Mouse (Mus musculus) liver, embryonic 11.5 days (tissue): ENCODE measurements at regions not wholly inside any gene's neighbourhood (a gene's known extent, or its start where the extent isn't known, plus 50 kb on each side); places are given as distances from the start of the nearest gene placed in this dataset.

Experiments used
- ATAC-seq: fragments of 200-750 bp; cut with Nextera tagmentation; replicated peaks from 2 replicates; pipeline ENCODE4 v1.8.0; 2017; ENCODE audit warnings: moderate number of reproducible peaks, mild to moderate bottlenecking, moderate TSS enrichment, moderate library complexity; ENCODE audit not compliant: low FRiP score
- DNase-seq: peaks from one replicate; pipeline ENCODE4 v3.0.0-alpha.2; 2017; ENCODE audit warnings: low spot score
- H3K27ac ChIP-seq: fragments of 300-500 bp; sonication (generic); 2 replicates; pipeline ENCODE4 v1.5.1; 2014; ENCODE audit warnings: mild to moderate bottlenecking, low read depth, low read length, control low read depth
- H3K27me3 ChIP-seq: fragments of 300-500 bp; sonication (generic); replicated peaks from 2 replicates; pipeline ENCODE4 v1.6.1; 2014; ENCODE audit warnings: low read length, mixed read lengths; ENCODE audit not compliant: control insufficient read depth, insufficient read depth
- H3K36me3 ChIP-seq: fragments of 300-500 bp; sonication (generic); 2 replicates; pipeline ENCODE4 v1.6.1; 2014; ENCODE audit warnings: mild to moderate bottlenecking, low read length, moderate library complexity, mixed read lengths; ENCODE audit not compliant: control insufficient read depth, insufficient read depth
- H3K4me1 ChIP-seq: fragments of 300-500 bp; sonication (generic); replicated peaks from 2 replicates; pipeline ENCODE4 v1.6.1; 2014; ENCODE audit warnings: low read length, mixed read lengths; ENCODE audit not compliant: control insufficient read depth, insufficient read depth
- H3K4me2 ChIP-seq: fragments of 300-500 bp; sonication (generic); 2 replicates; pipeline ENCODE4 v1.6.1; 2014; ENCODE audit warnings: mild to moderate bottlenecking, control low read depth, moderate library complexity
- H3K4me3 ChIP-seq: fragments of 300-500 bp; sonication (generic); 2 replicates; pipeline ENCODE4 v1.5.1; 2014; ENCODE audit warnings: low read depth, low read length, control low read depth
- H3K9ac ChIP-seq: fragments of 300-500 bp; sonication (generic); 2 replicates; pipeline ENCODE4 v1.6.1; 2014; ENCODE audit warnings: low read depth, low read length, control low read depth
- H3K9me3 ChIP-seq: fragments of 300-500 bp; sonication (generic); 2 replicates; pipeline ENCODE4 v1.6.1; 2016; ENCODE audit warnings: low read length, inconsistent platforms, mixed read lengths; ENCODE audit not compliant: control insufficient read depth
- WGBS: fragments of 180-500 bp; shearing (Covaris S2); extraction: QIAGEN DNeasy Blood & Tissue Kit; methylation state at CpG from one replicate; pipeline ENCODE4 v1.1.7; 2014; 5-methylcytosine and 5-hydroxymethylcytosine counted together

DNA sequence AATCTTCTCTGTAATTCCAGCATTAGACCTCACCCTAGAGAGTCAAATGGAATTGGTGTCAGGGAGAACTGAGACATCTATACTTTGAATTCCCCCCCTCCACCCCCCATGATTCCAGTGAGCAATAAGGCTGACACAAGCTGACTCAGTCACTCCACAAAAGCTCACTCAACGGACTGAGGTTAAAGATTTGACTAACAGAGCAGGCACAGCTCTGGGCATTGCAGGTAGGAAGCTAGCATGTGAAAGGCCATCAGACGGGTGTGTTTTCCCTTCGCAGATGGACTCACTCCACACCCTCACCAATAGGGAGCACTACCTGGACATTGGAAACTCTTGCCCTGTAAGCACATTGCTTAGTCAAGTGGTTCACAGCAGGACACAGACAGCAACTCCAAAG, 469.2 kb upstream of the Smim15 start:
- no peaks in the 10 kb centered on the region for H3K27me3 ChIP-seq
- ATAC-seq (no peak), DNase-seq (no peak)
- H3K9ac ChIP-seq: no peak overlapping the region
- no peak overlapping the region for H3K4me3 ChIP-seq
- H3K4me2 ChIP-seq: no peak overlapping the region
- no peaks in the 10 kb centered on the region for H3K36me3 ChIP-seq
- 87% methylated on average over 3 of the region's 3 CpGs for WGBS
- no peaks in the 10 kb centered on the region for H3K9me3 ChIP-seq
- no peak overlapping the region for H3K27ac ChIP-seq
- peaks cover 31% of the 10 kb centered on the region for H3K4me1 ChIP-seq

DNA sequence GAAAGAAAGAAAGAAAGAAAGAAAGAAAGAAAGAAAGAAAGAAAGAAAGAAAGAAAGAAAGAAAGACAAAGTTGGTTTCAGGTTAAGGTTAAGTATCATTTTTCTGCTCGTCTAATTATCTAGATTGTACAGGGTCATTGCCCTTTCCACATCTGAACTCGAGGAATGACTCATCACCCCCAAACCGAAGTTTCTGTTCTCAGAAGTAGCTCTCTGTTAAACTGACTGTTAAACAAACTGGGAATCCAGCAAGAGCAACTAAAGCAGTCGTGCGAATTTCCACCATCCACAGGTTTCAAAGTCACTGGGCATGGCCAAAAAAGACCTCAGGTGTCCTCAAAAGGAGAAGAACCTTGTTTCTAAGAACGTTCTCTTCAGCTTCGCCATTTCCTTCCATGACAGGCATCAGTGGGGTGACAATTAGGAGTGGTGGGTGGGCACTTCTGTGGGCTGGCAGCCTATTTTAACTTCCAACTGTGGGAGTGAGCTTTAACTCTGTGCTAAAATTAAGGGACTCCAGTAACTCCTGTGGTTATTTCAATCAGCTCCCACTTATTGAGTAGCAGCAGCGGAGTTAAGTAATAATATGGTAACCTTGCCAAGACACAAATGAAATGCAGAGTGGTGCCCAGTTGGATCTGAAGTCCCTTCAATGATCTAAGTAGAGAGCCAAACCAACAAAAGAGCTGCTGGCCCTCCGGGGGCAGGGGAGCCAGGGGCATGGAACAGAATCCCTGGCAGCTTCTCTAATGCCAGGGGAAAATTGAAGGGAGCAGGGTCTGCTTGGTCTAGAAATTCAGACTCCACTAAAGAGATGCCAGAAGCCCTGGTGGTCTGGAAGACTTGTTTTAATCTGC, 470.5 kb upstream of the Smim15 start:
- Histone ChIP-seq H3K27ac (no peak overlapping the region), H3K27me3 (no peaks in the 10 kb centered on the region), H3K4me1 (peaks cover 40% of the 10 kb centered on the region), H3K4me3 (no peak overlapping the region), H3K36me3 (no peaks in the 10 kb centered on the region), H3K9me3 (no peaks in the 10 kb centered on the region), H3K4me2 (0 out of 2 replicates have a peak overlapping the region, but pooled peaks have one; percentile 8), H3K9ac (no peak overlapping the region)
- no peak for DNase-seq
- no peak for ATAC-seq
- WGBS: 62% methylated on average over 9 of the region's 9 CpGs

DNA sequence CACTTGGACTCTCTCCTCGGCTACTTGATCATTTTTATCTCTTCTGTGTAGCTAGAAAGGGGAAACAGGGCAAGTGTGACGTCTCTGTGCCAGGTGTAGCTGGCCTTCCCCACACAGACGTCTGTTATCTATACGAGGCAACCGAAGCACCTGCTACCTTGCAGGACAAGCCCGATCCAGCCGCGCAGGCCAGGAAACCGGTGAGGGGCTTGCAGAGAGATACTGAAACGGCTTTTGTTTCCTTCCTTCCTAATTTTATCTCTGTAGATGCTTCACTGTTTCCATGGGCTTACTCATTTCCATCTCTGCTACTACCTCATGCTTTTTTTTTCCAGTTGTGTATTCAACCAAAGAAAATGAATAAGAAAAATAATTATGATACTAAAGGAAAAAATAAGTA, 472.7 kb upstream of the Smim15 start:
- WGBS: 32% methylated on average over 10 of the region's 10 CpGs
- Histone ChIP-seq H3K4me2 (no peak overlapping the region), H3K27ac (no peak overlapping the region), H3K4me1 (peaks cover 22% of the 10 kb centered on the region), H3K27me3 (no peaks in the 10 kb centered on the region), H3K4me3 (no peak overlapping the region), H3K9me3 (no peaks in the 10 kb centered on the region), H3K9ac (no peak overlapping the region), H3K36me3 (no peaks in the 10 kb centered on the region)
- DNase-seq (peak; percentile 38), ATAC-seq (peak; percentile 63; the same call in 1 of the 2 replicates)

DNA sequence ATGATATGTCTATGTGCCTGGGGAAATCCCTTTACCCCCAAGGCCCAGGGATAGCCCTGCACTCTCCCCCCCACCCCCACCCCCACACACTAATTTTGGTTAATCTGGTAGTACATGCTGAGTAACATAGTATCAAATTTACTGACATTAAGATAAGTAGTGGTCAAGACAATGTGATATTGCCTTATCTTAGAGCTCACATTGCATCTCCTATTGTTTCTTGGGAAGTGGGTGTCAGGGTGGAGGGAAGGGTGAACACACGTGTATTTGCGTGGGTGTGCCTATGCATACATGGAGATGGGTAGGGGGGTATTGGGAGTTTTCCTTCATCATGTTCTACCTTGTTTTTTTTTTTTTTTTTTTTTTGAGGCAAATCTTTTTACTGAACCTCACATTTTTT, 474.8 kb upstream of the Smim15 start:
- ATAC-seq: peak; percentile 50

DNA sequence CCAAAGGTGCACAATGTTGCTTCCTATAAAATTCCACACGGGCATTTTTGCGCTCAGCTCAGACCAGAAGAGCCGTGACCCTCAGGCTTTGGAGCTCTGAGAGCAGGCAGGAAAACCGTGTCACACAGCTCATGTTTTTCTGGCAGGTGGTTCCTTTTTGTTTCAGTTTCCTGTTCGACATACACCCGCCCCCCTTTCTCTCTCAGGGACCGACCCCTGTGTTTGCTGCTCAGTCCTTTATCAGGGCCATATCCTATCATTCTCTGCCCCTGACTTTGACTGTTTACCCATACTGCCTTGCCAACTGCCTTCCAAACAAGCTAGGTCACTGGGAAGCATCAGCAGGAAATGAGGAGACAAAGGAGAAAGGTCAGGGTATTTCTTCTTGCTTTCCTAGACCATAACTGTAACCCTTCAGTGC, 475.5 kb upstream of the Smim15 start:
- H3K36me3 ChIP-seq: no peaks in the 10 kb centered on the region
- no peak overlapping the region for H3K4me3 ChIP-seq
- peaks cover 15% of the 10 kb centered on the region for H3K4me1 ChIP-seq
- no peak overlapping the region for H3K27ac ChIP-seq
- peak overlapping the region; percentile 39 for H3K4me2 ChIP-seq
- H3K27me3 ChIP-seq: no peaks in the 10 kb centered on the region
- 39% methylated on average over 7 of the region's 7 CpGs for WGBS
- H3K9me3 ChIP-seq: no peaks in the 10 kb centered on the region
- no peak overlapping the region for H3K9ac ChIP-seq
- ATAC-seq (0 out of 2 replicates have a peak, but pooled peaks have one; percentile 32), DNase-seq (no peak)

More for the DNA sequence above, 474.8 kb upstream of the Smim15 start:
- WGBS: 51% methylated on average over 2 of the region's 2 CpGs
- no peaks in the 10 kb centered on the region for H3K9me3 ChIP-seq
- H3K4me3 ChIP-seq: no peak overlapping the region
- H3K4me2 ChIP-seq: no peak overlapping the region
- H3K27ac ChIP-seq: no peak overlapping the region
- H3K9ac ChIP-seq: no peak overlapping the region
- peaks cover 18% of the 10 kb centered on the region for H3K4me1 ChIP-seq
- no peaks in the 10 kb centered on the region for H3K36me3 ChIP-seq
- no peaks in the 10 kb centered on the region for H3K27me3 ChIP-seq
- no peak for DNase-seq

GRCm38 (mm10) chr13:107562463-107562862, 481.8 kb upstream of the Smim15 start:
- H3K9ac ChIP-seq: no peak overlapping the region
- no peak overlapping the region for H3K27ac ChIP-seq
- H3K4me3 ChIP-seq: no peak overlapping the region
- WGBS: 78% methylated on average over 1 of the region's 1 CpGs
- ATAC-seq (no peak), DNase-seq (no peak)
- H3K4me2 ChIP-seq: no peak overlapping the region
- no peaks in the 10 kb centered on the region for H3K4me1 ChIP-seq
- no peaks in the 10 kb centered on the region for H3K27me3 ChIP-seq
- H3K9me3 ChIP-seq: no peaks in the 10 kb centered on the region
- H3K36me3 ChIP-seq: no peaks in the 10 kb centered on the region

DNA sequence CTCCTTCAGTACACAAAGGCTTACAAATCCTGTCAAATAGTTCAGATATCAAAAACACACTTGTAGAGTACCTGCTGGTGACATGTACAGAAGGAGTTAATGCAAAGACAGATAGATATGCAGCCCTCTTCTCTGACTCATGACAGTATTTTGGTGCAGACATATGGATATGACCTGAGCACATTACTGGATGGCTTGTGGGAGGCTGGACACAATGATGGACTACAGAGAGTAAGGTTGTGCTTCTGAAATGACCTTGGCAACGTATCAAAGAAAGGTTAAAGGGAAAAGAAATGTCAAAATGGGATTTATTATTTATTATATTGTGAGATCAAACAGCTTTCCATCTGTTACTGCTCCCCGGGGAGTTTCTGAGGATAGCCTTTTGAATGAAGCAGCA, 482.7 kb upstream of the Smim15 start:
- Histone ChIP-seq H3K27ac (no peak overlapping the region), H3K9me3 (no peaks in the 10 kb centered on the region), H3K4me3 (no peak overlapping the region), H3K4me1 (no peaks in the 10 kb centered on the region), H3K36me3 (no peaks in the 10 kb centered on the region), H3K27me3 (no peaks in the 10 kb centered on the region), H3K4me2 (no peak overlapping the region), H3K9ac (no peak overlapping the region)
- WGBS: 72% methylated on average over 2 of the region's 2 CpGs
- no peak for DNase-seq
- ATAC-seq: no peak

- H3K27ac ChIP-seq: no peak overlapping the region
Observed at GRCm38 (mm10) chr13:107555958-107556357, 488.3 kb upstream of the Smim15 start.

DNA sequence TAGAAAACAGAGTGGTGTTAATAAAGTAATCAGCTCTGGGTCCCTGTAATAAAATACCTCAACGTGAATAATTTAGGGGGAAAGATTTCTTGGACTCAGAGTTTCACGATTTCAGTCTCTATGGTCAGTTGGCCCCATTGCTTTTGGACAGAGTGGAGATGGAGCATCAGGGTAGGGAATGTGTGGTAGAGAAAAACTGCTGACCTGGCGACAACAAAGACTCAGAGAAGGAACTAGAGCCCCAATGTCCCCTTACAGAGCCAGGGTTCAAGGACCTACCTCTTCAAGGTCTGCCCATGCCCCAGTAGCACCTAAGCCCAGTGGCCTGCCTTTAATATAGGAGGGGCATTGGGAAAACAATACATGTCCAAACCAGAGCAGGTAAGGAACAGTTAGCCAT, 490.2 kb upstream of the Smim15 start:
- WGBS: 72% methylated on average over 3 of the region's 3 CpGs
- DNase-seq (no peak), ATAC-seq (no peak)
- H3K4me2 ChIP-seq: no peak overlapping the region
- H3K9me3 ChIP-seq: no peaks in the 10 kb centered on the region
- H3K4me3 ChIP-seq: no peak overlapping the region
- no peaks in the 10 kb centered on the region for H3K4me1 ChIP-seq
- no peak overlapping the region for H3K27ac ChIP-seq
- H3K36me3 ChIP-seq: no peaks in the 10 kb centered on the region
- H3K9ac ChIP-seq: no peak overlapping the region
- H3K27me3 ChIP-seq: no peaks in the 10 kb centered on the region

More at GRCm38 (mm10) chr13:107555958-107556357, 488.3 kb upstream of the Smim15 start:
- H3K27me3 ChIP-seq: no peaks in the 10 kb centered on the region
- no peak overlapping the region for H3K4me2 ChIP-seq
- H3K4me3 ChIP-seq: no peak overlapping the region
- no peaks in the 10 kb centered on the region for H3K36me3 ChIP-seq
- 81% methylated on average over 3 of the region's 3 CpGs for WGBS
- H3K9ac ChIP-seq: no peak overlapping the region
- ATAC-seq (no peak), DNase-seq (no peak)
- no peaks in the 10 kb centered on the region for H3K9me3 ChIP-seq
- no peaks in the 10 kb centered on the region for H3K4me1 ChIP-seq
